Mouse (Mus musculus): Measurements from ENCODE around the gene Usp6nl. TPM values are rescaled to one million over a fixed set of nuclear protein-coding genes. Genes with fewer than 3 reads are reported as not detected.

The Usp6nl gene
- polyA plus RNA-seq, 1 experiment from 2014 or later = 18.3 TPM

DNA sequence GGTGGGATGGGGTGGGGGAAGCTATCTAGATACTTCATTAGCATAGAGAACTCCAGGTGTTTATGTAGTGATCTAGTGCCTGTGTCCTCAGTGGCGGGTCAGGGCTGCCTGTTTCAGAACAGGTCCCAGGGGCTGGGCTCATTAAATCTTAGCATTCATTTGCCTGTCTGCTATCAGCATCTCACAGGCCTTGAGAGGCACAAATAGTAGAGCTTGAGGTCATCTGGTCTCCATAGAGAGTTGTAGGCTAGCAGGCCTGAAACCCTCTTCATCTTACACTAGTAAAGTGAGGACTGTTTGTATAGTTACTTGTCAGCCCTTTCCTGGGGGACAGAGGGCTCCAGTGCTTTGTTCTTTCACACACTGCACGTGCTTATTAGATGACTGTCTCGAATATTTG, 81.5 kb downstream of the Usp6nl start:
- 52% methylated on average over 3 of the region's 3 CpGs for WGBS
- no peak overlapping the region for H3K27ac ChIP-seq (ENCODE audit: low read depth, low read length)
- no peak overlapping the region for H3K4me3 ChIP-seq (ENCODE audit: low read depth, low read length)
- H3K4me2 ChIP-seq (ENCODE audit: low read depth, low read length, severe bottlenecking) = no peak overlapping the region
- ATAC-seq (replicated peaks; ENCODE audit: low FRiP score) = no peak; the same call in 1 of the 2 replicates
- no peaks in the 10 kb centered on the region for H3K36me3 ChIP-seq (ENCODE audit: control insufficient read depth, insufficient read depth, low read length)
- no peaks in the 10 kb centered on the region for H3K27me3 ChIP-seq (ENCODE audit: control insufficient read depth, insufficient read depth, low read length)
- H3K4me1 ChIP-seq (replicated peaks; ENCODE audit: control insufficient read depth, insufficient read depth, low read length) = peaks cover 8% of the 10 kb centered on the region; the same call in 1 of the 2 replicates
- no peak overlapping the region for H3K9ac ChIP-seq (ENCODE audit: low read length)
- no peak for DNase-seq (ENCODE audit: low spot score)
- no peaks in the 10 kb centered on the region for H3K9me3 ChIP-seq (ENCODE audit: control insufficient read depth, low read length)

DNA sequence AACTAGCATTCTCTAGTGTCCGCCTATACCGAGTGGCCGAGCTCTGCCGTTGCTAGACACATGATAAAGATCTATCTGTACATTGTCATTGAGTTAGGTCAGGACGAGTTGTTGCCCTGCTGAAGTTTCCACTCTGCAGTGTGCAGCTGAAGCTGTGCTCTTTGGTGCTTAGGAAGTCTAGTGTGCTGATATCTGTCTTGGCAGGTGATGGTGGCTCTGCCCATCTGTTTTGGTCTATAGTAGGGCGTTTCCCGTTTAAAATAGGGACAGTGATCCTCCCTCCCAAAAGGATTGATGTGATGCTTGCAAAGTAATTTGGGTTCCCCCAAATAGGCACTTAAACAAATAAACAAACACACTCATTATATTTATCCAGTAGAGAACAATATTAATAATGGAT, 82.2 kb downstream of the Usp6nl start:
- Histone ChIP-seq H3K27ac (ENCODE audit: low read depth, low read length) (no peak overlapping the region), H3K4me2 (ENCODE audit: low read depth, low read length, severe bottlenecking) (no peak overlapping the region), H3K9ac (ENCODE audit: low read length) (no peak overlapping the region), H3K9me3 (ENCODE audit: control insufficient read depth, low read length) (no peaks in the 10 kb centered on the region), H3K4me3 (ENCODE audit: low read depth, low read length) (no peak overlapping the region), H3K27me3 (ENCODE audit: control insufficient read depth, insufficient read depth, low read length) (no peaks in the 10 kb centered on the region), H3K36me3 (ENCODE audit: control insufficient read depth, insufficient read depth, low read length) (no peaks in the 10 kb centered on the region), H3K4me1 (replicated peaks; ENCODE audit: control insufficient read depth, insufficient read depth, low read length) (peaks cover 8% of the 10 kb centered on the region; the same call in 1 of the 2 replicates)
- DNase-seq (ENCODE audit: low spot score) (no peak), ATAC-seq (replicated peaks; ENCODE audit: low FRiP score) (no peak)
- WGBS = 82% methylated on average over 7 of the region's 7 CpGs

DNA sequence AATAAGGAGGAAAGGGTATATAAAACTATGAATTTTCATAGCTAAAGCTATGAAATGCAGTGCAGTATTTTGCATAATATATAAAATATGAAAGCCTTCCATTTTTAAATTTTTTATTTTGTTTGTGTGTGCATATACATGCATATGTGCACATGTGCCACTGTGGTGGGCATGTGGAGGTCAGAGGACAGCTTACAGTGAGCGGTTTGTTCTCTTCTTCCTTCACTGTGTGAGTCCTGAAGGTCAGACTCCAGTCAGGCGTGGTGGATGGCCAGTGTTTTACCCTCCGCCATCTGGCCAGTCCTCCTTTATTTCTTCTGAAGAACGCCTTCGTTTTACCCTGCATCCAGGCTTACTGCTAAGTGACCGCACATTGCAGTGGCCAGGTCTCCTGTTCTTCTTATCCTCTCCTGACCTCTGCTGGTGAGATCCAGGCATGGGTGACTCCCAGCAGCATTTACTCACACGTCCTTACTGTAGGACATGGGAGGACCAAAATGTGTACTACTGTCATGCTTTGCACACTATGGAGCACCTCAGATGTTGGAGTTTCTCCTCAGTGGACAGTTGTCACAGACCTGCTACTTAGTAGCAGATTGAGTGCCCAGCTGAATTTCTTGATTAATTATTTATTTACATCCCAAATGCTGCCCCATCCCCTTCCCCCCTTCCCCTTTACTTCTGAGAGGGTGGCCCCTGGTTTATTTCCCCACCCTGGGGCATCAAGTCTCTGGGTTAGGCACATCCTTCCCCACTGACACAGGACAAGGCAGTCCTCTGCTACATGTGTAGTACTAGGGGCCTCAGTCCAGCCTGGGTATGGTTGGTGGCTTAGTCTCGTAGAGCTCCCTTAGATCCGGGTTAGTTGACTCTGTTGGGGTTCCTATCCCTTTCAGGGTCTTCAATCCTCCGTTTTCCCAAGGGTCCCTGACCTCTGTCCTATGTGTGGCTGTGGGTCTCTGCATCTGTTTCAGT, 82.9 kb downstream of the Usp6nl start:
- Histone ChIP-seq H3K4me3 (ENCODE audit: low read depth, low read length) (no peak overlapping the region), H3K4me2 (ENCODE audit: low read depth, low read length, severe bottlenecking) (no peak overlapping the region), H3K9ac (ENCODE audit: low read length) (no peak overlapping the region), H3K4me1 (replicated peaks; ENCODE audit: control insufficient read depth, insufficient read depth, low read length) (peaks cover 8% of the 10 kb centered on the region; the same call in 1 of the 2 replicates), H3K9me3 (ENCODE audit: control insufficient read depth, low read length) (no peaks in the 10 kb centered on the region), H3K36me3 (ENCODE audit: control insufficient read depth, insufficient read depth, low read length) (no peaks in the 10 kb centered on the region), H3K27me3 (ENCODE audit: control insufficient read depth, insufficient read depth, low read length) (no peaks in the 10 kb centered on the region), H3K27ac (ENCODE audit: low read depth, low read length) (no peak overlapping the region)
- DNase-seq (ENCODE audit: low spot score) (peak; percentile 80), ATAC-seq (replicated peaks; ENCODE audit: low FRiP score) (peak; percentile 80)
- 35% methylated on average over 10 of the region's 10 CpGs for WGBS

- WGBS = 86% methylated on average over 1 of the region's 1 CpGs
- ATAC-seq (replicated peaks; ENCODE audit: low FRiP score) = no peak
- Histone ChIP-seq H3K36me3 (ENCODE audit: control insufficient read depth, insufficient read depth, low read length) (no peaks in the 10 kb centered on the region; the same call in 1 of the 2 replicates), H3K4me1 (replicated peaks; ENCODE audit: control insufficient read depth, insufficient read depth, low read length) (peaks cover 8% of the 10 kb centered on the region; the same call in 1 of the 2 replicates), H3K27me3 (ENCODE audit: control insufficient read depth, insufficient read depth, low read length) (no peaks in the 10 kb centered on the region), H3K27ac (ENCODE audit: low read depth, low read length) (no peak overlapping the region), H3K9me3 (ENCODE audit: control insufficient read depth, low read length) (no peaks in the 10 kb centered on the region), H3K4me2 (ENCODE audit: low read depth, low read length, severe bottlenecking) (no peak overlapping the region), H3K4me3 (ENCODE audit: low read depth, low read length) (no peak overlapping the region), H3K9ac (ENCODE audit: low read length) (no peak overlapping the region)
- DNase-seq (ENCODE audit: low spot score) = no peak
Observed at GRCm38 (mm10) chr2:6407711-6408110, 85.2 kb downstream of the Usp6nl start.

- no peak for ATAC-seq (replicated peaks; ENCODE audit: low FRiP score)
- H3K36me3 ChIP-seq (ENCODE audit: control insufficient read depth, insufficient read depth, low read length) = no peaks in the 10 kb centered on the region; the same call in 1 of the 2 replicates
Observed at GRCm38 (mm10) chr2:6412645-6413044, 90.2 kb downstream of the Usp6nl start.

DNA sequence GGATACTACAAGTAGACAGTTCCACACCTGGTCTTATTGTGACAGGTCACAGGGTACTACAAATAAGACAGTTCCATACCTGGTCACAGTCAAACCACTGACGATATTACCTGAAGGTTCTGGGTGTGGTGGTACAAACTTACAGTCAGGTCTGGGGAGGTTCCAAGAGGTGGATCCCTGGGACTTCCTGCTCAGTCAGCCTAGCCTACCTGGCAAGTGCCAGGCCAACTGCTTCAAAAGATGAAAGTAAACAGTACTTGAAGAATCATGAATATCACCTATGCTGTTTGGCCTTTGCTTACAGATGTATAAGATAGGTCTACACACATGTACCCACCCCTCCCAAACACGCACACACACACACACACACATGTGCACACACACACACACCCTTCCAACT, 91.3 kb downstream of the Usp6nl start:
- Histone ChIP-seq H3K4me1 (replicated peaks; ENCODE audit: control insufficient read depth, insufficient read depth, low read length) (no peaks in the 10 kb centered on the region), H3K9me3 (ENCODE audit: control insufficient read depth, low read length) (no peaks in the 10 kb centered on the region), H3K27ac (ENCODE audit: low read depth, low read length) (no peak overlapping the region), H3K27me3 (ENCODE audit: control insufficient read depth, insufficient read depth, low read length) (no peaks in the 10 kb centered on the region), H3K4me2 (ENCODE audit: low read depth, low read length, severe bottlenecking) (no peak overlapping the region), H3K36me3 (ENCODE audit: control insufficient read depth, insufficient read depth, low read length) (no peaks in the 10 kb centered on the region; the same call in 1 of the 2 replicates), H3K4me3 (ENCODE audit: low read depth, low read length) (no peak overlapping the region), H3K9ac (ENCODE audit: low read length) (no peak overlapping the region)
- ATAC-seq (replicated peaks; ENCODE audit: low FRiP score) = no peak
- WGBS = 92% methylated on average over 2 of the region's 2 CpGs
- DNase-seq (ENCODE audit: low spot score) = no peak

More at GRCm38 (mm10) chr2:6412645-6413044, 90.2 kb downstream of the Usp6nl start:
- H3K9ac ChIP-seq (ENCODE audit: low read length) = no peak overlapping the region
- H3K27me3 ChIP-seq (ENCODE audit: control insufficient read depth, insufficient read depth, low read length) = no peaks in the 10 kb centered on the region
- H3K4me2 ChIP-seq (ENCODE audit: low read depth, low read length, severe bottlenecking) = no peak overlapping the region
- WGBS = 77% methylated on average over 1 of the region's 1 CpGs
- DNase-seq (ENCODE audit: low spot score) = no peak
- H3K4me1 ChIP-seq (replicated peaks; ENCODE audit: control insufficient read depth, insufficient read depth, low read length) = no peaks in the 10 kb centered on the region
- H3K27ac ChIP-seq (ENCODE audit: low read depth, low read length) = no peak overlapping the region
- H3K9me3 ChIP-seq (ENCODE audit: control insufficient read depth, low read length) = no peaks in the 10 kb centered on the region
- no peak overlapping the region for H3K4me3 ChIP-seq (ENCODE audit: low read depth, low read length)

DNA sequence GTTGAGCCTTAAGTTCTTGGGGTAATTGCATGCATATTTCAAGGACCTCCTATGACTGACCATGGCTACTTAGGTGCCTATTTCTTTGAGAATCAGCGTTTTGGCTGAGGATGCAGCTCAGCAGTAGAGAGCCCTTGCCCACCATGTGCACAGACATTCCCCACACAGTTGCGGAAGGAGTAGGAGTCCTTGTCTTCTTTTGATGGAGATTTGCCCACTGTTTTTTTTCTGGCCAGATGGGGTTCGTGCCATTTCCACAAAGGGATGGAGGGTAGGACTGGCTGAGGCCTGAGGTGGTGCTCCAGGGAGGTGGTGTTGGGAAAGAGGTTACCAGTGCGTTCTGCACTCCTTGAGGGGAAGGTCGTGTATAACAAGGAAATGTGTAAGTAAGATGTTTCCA, 91.9 kb downstream of the Usp6nl start:
- no peaks in the 10 kb centered on the region for H3K9me3 ChIP-seq (ENCODE audit: control insufficient read depth, low read length)
- no peaks in the 10 kb centered on the region for H3K4me1 ChIP-seq (replicated peaks; ENCODE audit: control insufficient read depth, insufficient read depth, low read length)
- H3K4me3 ChIP-seq (ENCODE audit: low read depth, low read length) = no peak overlapping the region
- H3K36me3 ChIP-seq (ENCODE audit: control insufficient read depth, insufficient read depth, low read length) = no peaks in the 10 kb centered on the region; the same call in 1 of the 2 replicates
- 87% methylated on average over 5 of the region's 5 CpGs for WGBS
- no peak overlapping the region for H3K9ac ChIP-seq (ENCODE audit: low read length)
- H3K4me2 ChIP-seq (ENCODE audit: low read depth, low read length, severe bottlenecking) = no peak overlapping the region
- H3K27me3 ChIP-seq (ENCODE audit: control insufficient read depth, insufficient read depth, low read length) = no peaks in the 10 kb centered on the region
- ATAC-seq (replicated peaks; ENCODE audit: low FRiP score) = no peak
- H3K27ac ChIP-seq (ENCODE audit: low read depth, low read length) = no peak overlapping the region
- DNase-seq (ENCODE audit: low spot score) = no peak

- no peaks in the 10 kb centered on the region for H3K36me3 ChIP-seq (ENCODE audit: control insufficient read depth, insufficient read depth, low read length)
- DNase-seq (ENCODE audit: low spot score) = no peak
- no peak overlapping the region for H3K4me2 ChIP-seq (ENCODE audit: low read depth, low read length, severe bottlenecking)
- H3K4me1 ChIP-seq (replicated peaks; ENCODE audit: control insufficient read depth, insufficient read depth, low read length) = no peaks in the 10 kb centered on the region
- H3K9me3 ChIP-seq (ENCODE audit: control insufficient read depth, low read length) = no peaks in the 10 kb centered on the region
- H3K27ac ChIP-seq (ENCODE audit: low read depth, low read length) = no peak overlapping the region
- no peak overlapping the region for H3K9ac ChIP-seq (ENCODE audit: low read length)
- no peak for ATAC-seq (replicated peaks; ENCODE audit: low FRiP score)
- no peak overlapping the region for H3K4me3 ChIP-seq (ENCODE audit: low read depth, low read length)
- no peaks in the 10 kb centered on the region for H3K27me3 ChIP-seq (ENCODE audit: control insufficient read depth, insufficient read depth, low read length)
- 85% methylated on average over 11 of the region's 11 CpGs for WGBS
Observed at GRCm38 (mm10) chr2:6417158-6417557, 94.7 kb downstream of the Usp6nl start.

All from forebrain, embryonic 11.5 days (tissue).